Mouse (Mus musculus): ENCODE data around the gene Cox7b2. TPM values are rescaled to one million over a fixed set of nuclear protein-coding genes. Genes with fewer than 3 reads are reported as not detected.

Cox7b2 gene
- not detected in 2 replicates for polyA plus RNA-seq (2012; rRNA removed; ENCODE audit: low replicate concordance)

DNA sequence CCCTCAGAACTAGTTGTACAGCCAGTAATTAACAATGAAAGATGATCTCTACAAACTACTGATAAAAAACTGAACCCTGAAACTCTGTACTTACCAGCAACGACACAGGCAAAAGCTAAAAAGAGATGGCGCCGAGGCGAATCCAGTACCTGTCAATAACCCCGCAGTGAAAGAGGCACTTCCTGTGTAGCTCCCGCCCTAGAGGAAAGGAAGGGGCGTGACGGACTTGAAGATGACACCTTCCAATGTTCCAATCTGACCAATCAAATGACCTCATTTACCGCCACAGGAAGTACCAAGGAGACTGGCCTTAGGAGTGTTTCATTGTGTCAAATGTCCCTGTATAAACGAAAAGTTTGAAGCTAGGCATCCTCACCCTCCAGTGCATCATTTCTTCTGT lies at the start of gene Cox7b2:
Gene Cox7b2 (minus strand): TSS at position 127 of the 400 bp plus-strand sequence.

Other genes starting within 250 kb of the Cox7b2 start
- 0.03 and 0.54 TPM in 2 replicates for gene Gabrb1, start 109.9 kb upstream of the Cox7b2 start, polyA plus RNA-seq (2012; rRNA removed; ENCODE audit: low replicate concordance)
- 0.03 and 0.95 TPM in 2 replicates for gene Gabra4, start 110.1 kb upstream of the Cox7b2 start, polyA plus RNA-seq (2012; rRNA removed; ENCODE audit: low replicate concordance)

Measured in subcutaneous adipose tissue, adult 2 months (tissue).